9 mouse cellular contexts compared by ENCODE assay signal in genomic region chr9:46314507-46314906, GRCm38 (mm10). TPM values are rescaled to one million over a fixed set of nuclear protein-coding genes. Genes with fewer than 3 reads are reported as not detected.
DNase-seq lines count a peak whose midpoint lies in the region; ATAC-seq and TF ChIP-seq lines count a peak whose summit lies in the region.
"Had no signal": no experiment of that assay in that cellular context is flagged by ENCODE, and none has a peak within 500 bp of the region (broad histone marks: within the 10 kb centered on the region; RNA-seq: fewer than 3 reads in every experiment).

No protein-coding gene starts in this region.

- peak; percentile 95 for TF ChIP-seq CTCF in kidney, postnatal 0 days (IDR thresholded peaks at IDR 0.05; ENCODE audit: low read depth)
- TF ChIP-seq CTCF in testis, adult 2 months (IDR thresholded peaks at IDR 0.05; ENCODE audit: control insufficient read depth, insufficient read depth, insufficient replicate concordance, low read depth, low read length) = peak; percentile 95; the same call in 1 of the 2 replicates

- 8% methylated on average over 4 of the region's 4 CpGs for WGBS in heart, embryonic 15.5 days
- WGBS in kidney, postnatal 0 days = 6% methylated on average over 4 of the region's 4 CpGs
- WGBS in neural tube, embryonic 14.5 days = 0% methylated on average over 4 of the region's 4 CpGs

- DNase-seq in B cell, adult 2 months = peak; percentile 69 to 72
- DNase-seq in adrenal gland, adult (ENCODE audit: inconsistent age in 2 of 2, low spot score in 1 of 2) = peak; percentile 64 to 88
- peak; percentile 91 for DNase-seq in embryo, embryonic 10.5 days (ENCODE audit: low spot score)
- DNase-seq in kidney, postnatal 0 days (ENCODE audit: low spot score) = peak; percentile 84
- DNase-seq in lung, adult 18-20 months = peak; percentile 48 to 60

- no peaks in the 10 kb centered on the region for H3K36me3 ChIP-seq in heart, embryonic 15.5 days
- H3K36me3 ChIP-seq in kidney, postnatal 0 days (ENCODE audit: insufficient read depth, low read length) = no peaks in the 10 kb centered on the region
- H3K36me3 ChIP-seq in neural tube, embryonic 14.5 days (ENCODE audit: control insufficient read depth, insufficient read depth, low read length) = no peaks in the 10 kb centered on the region
- H3K36me3 ChIP-seq in testis, adult 2 months (ENCODE audit: control insufficient read depth, insufficient read depth, low read length) = no peaks in the 10 kb centered on the region

- H3K27ac ChIP-seq in heart, embryonic 15.5 days = no peak overlapping the region
- no peak overlapping the region for H3K27ac ChIP-seq in kidney, postnatal 0 days
- H3K27ac ChIP-seq in neural tube, embryonic 14.5 days (ENCODE audit: low read depth, low read length) = no peak overlapping the region
- H3K27ac ChIP-seq in testis, adult 2 months (ENCODE audit: control insufficient read depth, insufficient read depth, low read depth, low read length) = no peak overlapping the region

- peaks cover 13% of the 10 kb centered on the region; the same call in 1 of the 2 replicates for H3K27me3 ChIP-seq in heart, embryonic 15.5 days
- H3K27me3 ChIP-seq in kidney, postnatal 0 days (ENCODE audit: insufficient read depth, low read length) = no peaks in the 10 kb centered on the region
- H3K27me3 ChIP-seq in neural tube, embryonic 14.5 days (ENCODE audit: control insufficient read depth, insufficient read depth, low read length) = no peaks in the 10 kb centered on the region
- no peaks in the 10 kb centered on the region for H3K27me3 ChIP-seq in testis, adult 2 months (ENCODE audit: control insufficient read depth, insufficient read depth, low read length)

- no peak overlapping the region for H3K4me2 ChIP-seq in heart, embryonic 15.5 days
- H3K4me2 ChIP-seq in kidney, postnatal 0 days (ENCODE audit: low read length) = no peak overlapping the region
- no peak overlapping the region for H3K4me2 ChIP-seq in neural tube, embryonic 14.5 days (ENCODE audit: low read depth, low read length)

- 0 out of 2 replicates have a peak, but pooled peaks have one; percentile 27 for ATAC-seq in heart, embryonic 15.5 days (replicated peaks; ENCODE audit: insufficient number of reproducible peaks, insufficient read depth, low FRiP score, low read depth)
- ATAC-seq in kidney, postnatal 0 days (replicated peaks; ENCODE audit: low FRiP score, low read depth) = 0 out of 2 replicates have a peak, but pooled peaks have one; percentile 55
- ATAC-seq in neural tube, embryonic 14.5 days (ENCODE audit: low read depth) = peak; percentile 38

- no peak overlapping the region for H3K4me3 ChIP-seq in heart, embryonic 15.5 days
- H3K4me3 ChIP-seq in kidney, postnatal 0 days (replicated peaks; ENCODE audit: low read depth, low read length) = no peak overlapping the region
- no peak overlapping the region for H3K4me3 ChIP-seq in neural tube, embryonic 14.5 days (ENCODE audit: low read depth, low read length)
- peak overlapping the region; percentile 72 for H3K4me3 ChIP-seq in testis, adult 2 months (ENCODE audit: control insufficient read depth, low read depth, low read length)
- H3K4me3 ChIP-seq: erythroblast, embryonic 14.5 days had no signal

- H3K4me1 ChIP-seq in heart, embryonic 15.5 days (replicated peaks) = no peaks in the 10 kb centered on the region
- no peaks in the 10 kb centered on the region for H3K4me1 ChIP-seq in kidney, postnatal 0 days (replicated peaks; ENCODE audit: insufficient read depth, low read length)
- peaks cover 9% of the 10 kb centered on the region for H3K4me1 ChIP-seq in neural tube, embryonic 14.5 days (ENCODE audit: control insufficient read depth, insufficient read depth, low read length)
- H3K4me1 ChIP-seq in testis, adult 2 months (ENCODE audit: control insufficient read depth, insufficient read depth, low read length) = peaks cover 4% of the 10 kb centered on the region; the same call in 1 of the 2 replicates

- no peaks in the 10 kb centered on the region for H3K9me3 ChIP-seq in heart, embryonic 15.5 days (replicated peaks)
- no peaks in the 10 kb centered on the region for H3K9me3 ChIP-seq in kidney, postnatal 0 days (replicated peaks; ENCODE audit: low read length)
- no peaks in the 10 kb centered on the region for H3K9me3 ChIP-seq in neural tube, embryonic 14.5 days (ENCODE audit: control insufficient read depth, low read length)

- TF ChIP-seq POLR2A in testis, adult 2 months (IDR thresholded peaks at IDR 0.05; ENCODE audit: control insufficient read depth, low read depth, low read length) = no peak

- H3K9ac ChIP-seq in heart, embryonic 15.5 days = no peak overlapping the region
- H3K9ac ChIP-seq in kidney, postnatal 0 days (ENCODE audit: low read depth, low read length) = no peak overlapping the region
- no peak overlapping the region for H3K9ac ChIP-seq in neural tube, embryonic 14.5 days (replicated peaks; ENCODE audit: low read depth, low read length)

RNA-seq across cellular contexts. Expression of gene 4931429L15Rik, which starts 5.3 kb away (rescaled TPM):
- not detected in 2 replicates for polyA plus RNA-seq in heart, embryonic 15.5 days (2015; fragmentation: Nextera tagmentation; extraction: Ambion mirVana)
- not detected in 2 replicates for polyA plus RNA-seq in kidney, postnatal 0 days (2015; fragmentation: Nextera tagmentation; extraction: Ambion mirVana)
- polyA plus RNA-seq in neural tube, embryonic 14.5 days (2014; fragmentation: Nextera tagmentation; extraction: Ambion mirVana) = not detected in 2 replicates
- polyA plus RNA-seq in testis, adult 2 months (2012; rRNA removed) = 180 and 193 TPM in 2 replicates
- polyA plus RNA-seq: erythroblast, embryonic 14.5 days had no signal

RNA-seq across cellular contexts. Expression of gene Bud13, which starts 31.7 kb away (rescaled TPM):
- polyA plus RNA-seq in heart, embryonic 15.5 days (2015; fragmentation: Nextera tagmentation; extraction: Ambion mirVana) = 11.5 and 14.6 TPM in 2 replicates
- 14.9 and 16.2 TPM in 2 replicates for polyA plus RNA-seq in kidney, postnatal 0 days (2015; fragmentation: Nextera tagmentation; extraction: Ambion mirVana)
- 14.8 and 15.4 TPM in 2 replicates for polyA plus RNA-seq in neural tube, embryonic 14.5 days (2014; fragmentation: Nextera tagmentation; extraction: Ambion mirVana)
- polyA plus RNA-seq in testis, adult 2 months (2012; rRNA removed) = 5.8 and 6.2 TPM in 2 replicates

RNA-seq across cellular contexts. Expression of gene Zpr1, which starts 41.6 kb away (rescaled TPM):
- 32.8 and 39.6 TPM in 2 replicates for polyA plus RNA-seq in heart, embryonic 15.5 days (2015; fragmentation: Nextera tagmentation; extraction: Ambion mirVana)
- polyA plus RNA-seq in kidney, postnatal 0 days (2015; fragmentation: Nextera tagmentation; extraction: Ambion mirVana) = 43.3 and 46.4 TPM in 2 replicates
- 55.0 and 59.4 TPM in 2 replicates for polyA plus RNA-seq in neural tube, embryonic 14.5 days (2014; fragmentation: Nextera tagmentation; extraction: Ambion mirVana)
- polyA plus RNA-seq in testis, adult 2 months (2012; rRNA removed) = 46.5 and 52.2 TPM in 2 replicates

RNA-seq across cellular contexts. Expression of gene Apoa5, which starts 46.1 kb away (rescaled TPM):
- not detected in 2 replicates for polyA plus RNA-seq in heart, embryonic 15.5 days (2015; fragmentation: Nextera tagmentation; extraction: Ambion mirVana)
- 0.08 and 0.24 TPM in 2 replicates for polyA plus RNA-seq in kidney, postnatal 0 days (2015; fragmentation: Nextera tagmentation; extraction: Ambion mirVana)
- polyA plus RNA-seq in neural tube, embryonic 14.5 days (2014; fragmentation: Nextera tagmentation; extraction: Ambion mirVana) = not detected in 2 replicates
- not detected in 2 replicates for polyA plus RNA-seq in testis, adult 2 months (2012; rRNA removed)
- polyA plus RNA-seq: erythroblast, embryonic 14.5 days had no signal

Comparison
In these comparisons a context has a peak if more than half of its experiments do, and no peak if none do; other contexts are left out.
1. RNA of gene 4931429L15Rik, which starts 5.3 kb away (polyA plus RNA-seq): 180 to 193 TPM in testis, adult 2 months; not detected in neural tube, embryonic 14.5 days, not detected in heart, embryonic 15.5 days and not detected in kidney, postnatal 0 days; every median in the first group is over 100 times any median in the second.
2. Peak in every context shown above with its lines, with median percentiles within 50 percentile points of each other: DNase-seq and ATAC-seq.